Mouse (Mus musculus): ENCODE data around the gene Scd1. TPM values are rescaled to one million over a fixed set of nuclear protein-coding genes. Genes with fewer than 3 reads are reported as not detected.
"Not testable (repeated sequence)": the region's sequence is repeated elsewhere in the genome, so short reads cannot be mapped to it uniquely, and the experiment has no call there.

Gene Scd1
- total and polyA plus RNA-seq, 3 experiments, result 100 to 183 TPM; not detected in 1

GRCm38 (mm10) chr19:44370231-44370630 is 37.4 kb downstream of the Scd1 start:
- Histone ChIP-seq H3K4me1 (ENCODE audit: control insufficient read depth in 1 of 2, insufficient read depth in 2 of 2, low read length in 2 of 2) (no peaks in the 10 kb centered on the region), H3K9ac (ENCODE audit: control insufficient read depth, low read depth, low read length, poor library complexity, severe bottlenecking) (no peak overlapping the region), H3K9me3 (replicated peaks; ENCODE audit: insufficient read depth, low read length) (no peaks in the 10 kb centered on the region), H3K79me2 (ENCODE audit: control insufficient read depth, insufficient read depth, low read length, poor library complexity) (no peaks in the 10 kb centered on the region), H3K27me3 (ENCODE audit: control insufficient read depth in 1 of 2, insufficient read depth in 2 of 2, low read length in 2 of 2) (peaks cover 10 to 12% of the 10 kb centered on the region in 2 experiments), H3K36me3 (ENCODE audit: control insufficient read depth in 1 of 2, insufficient read depth in 2 of 2, low read length in 2 of 2) (no peaks in the 10 kb centered on the region), H3K4me3 (ENCODE audit: control insufficient read depth in 1 of 2, insufficient read depth in 1 of 2, low read depth in 2 of 2, low read length in 2 of 2) (no peak overlapping the region), H3K27ac (ENCODE audit: control insufficient read depth, low read depth, low read length) (no peak overlapping the region)
- DNase-seq (ENCODE audit: low read depth, low spot score), result no peak
- TF ChIP-seq TAL1 (IDR thresholded peaks at IDR 0.05; ENCODE audit: low read length) (no peak), JUND (IDR thresholded peaks at IDR 0.05; ENCODE audit: low read depth, low read length) (no peak), MAFK (IDR thresholded peaks at IDR 0.05; ENCODE audit: borderline replicate concordance, low read depth, low read length) (no peak), TCF12 (IDR thresholded peaks at IDR 0.05; ENCODE audit: low read depth, low read length) (no peak), KAT2A (conservative IDR thresholded peaks at IDR 0.05; ENCODE audit: low read depth, low read length) (no peak), MXI1 (IDR thresholded peaks at IDR 0.05; ENCODE audit: low read depth, low read length) (no peak), TBP (IDR thresholded peaks at IDR 0.05; ENCODE audit: low read depth, low read length) (no peak), MEF2A (IDR thresholded peaks at IDR 0.05; ENCODE audit: extremely low read depth, insufficient replicate concordance, low read depth, low read length, poor library complexity, severe bottlenecking) (no peak), SMC3 (IDR thresholded peaks at IDR 0.05; ENCODE audit: low read depth, low read length) (no peak), ETS1 (IDR thresholded peaks at IDR 0.05; ENCODE audit: low read depth, low read length) (no peak), POLR2AphosphoS2 (IDR thresholded peaks at IDR 0.05; ENCODE audit: low read length) (no peak), RAD21 (IDR thresholded peaks at IDR 0.05; ENCODE audit: low read depth, low read length) (no peak), MYC (IDR thresholded peaks at IDR 0.05; ENCODE audit: low read depth, low read length) (no peak), E2F4 (IDR thresholded peaks at IDR 0.05; ENCODE audit: borderline replicate concordance, low read depth, low read length) (no peak), GABPA (IDR thresholded peaks at IDR 0.05; ENCODE audit: low read depth, low read length) (no peak), CHD1 (IDR thresholded peaks at IDR 0.05; ENCODE audit: low read depth, low read length) (no peak)

- TF ChIP-seq TAL1 (IDR thresholded peaks at IDR 0.05; ENCODE audit: low read length) (no peak), RCOR1 (IDR thresholded peaks at IDR 0.05; ENCODE audit: low read depth, low read length) (no peak), ZNF384 (IDR thresholded peaks at IDR 0.05; ENCODE audit: low read depth, low read length) (no peak), TBP (IDR thresholded peaks at IDR 0.05; ENCODE audit: low read depth, low read length) (no peak), POLR2AphosphoS2 (IDR thresholded peaks at IDR 0.05; ENCODE audit: low read length) (no peak), HCFC1 (IDR thresholded peaks at IDR 0.05; ENCODE audit: low read depth, low read length) (no peak), JUND (IDR thresholded peaks at IDR 0.05; ENCODE audit: low read depth, low read length) (no peak), ELF1 (IDR thresholded peaks at IDR 0.05; ENCODE audit: low read depth, low read length) (no peak), MAFK (IDR thresholded peaks at IDR 0.05; ENCODE audit: borderline replicate concordance, low read depth, low read length) (no peak), NELFE (IDR thresholded peaks at IDR 0.05; ENCODE audit: low read depth, low read length) (no peak), E2F4 (IDR thresholded peaks at IDR 0.05; ENCODE audit: borderline replicate concordance, low read depth, low read length) (no peak), SIN3A (IDR thresholded peaks at IDR 0.05; ENCODE audit: low read length) (no peak), TCF12 (IDR thresholded peaks at IDR 0.05; ENCODE audit: low read depth, low read length) (no peak), MAX (IDR thresholded peaks at IDR 0.05; ENCODE audit: low read length) (no peak), EP300 (IDR thresholded peaks at IDR 0.05; ENCODE audit: low read depth in 1 of 2, low read length in 2 of 2) (no peak), USF1 (IDR thresholded peaks at IDR 0.05; ENCODE audit: low read depth, low read length) (no peak), GABPA (IDR thresholded peaks at IDR 0.05; ENCODE audit: low read depth, low read length) (no peak), CHD1 (IDR thresholded peaks at IDR 0.05; ENCODE audit: low read depth, low read length) (no peak), BHLHE40 (IDR thresholded peaks at IDR 0.05; ENCODE audit: borderline replicate concordance, low read depth, low read length) (no peak), UBTF (IDR thresholded peaks at IDR 0.05; ENCODE audit: borderline replicate concordance, insufficient read depth, low read depth, low read length) (no peak)
- H3K4me3 ChIP-seq (ENCODE audit: control insufficient read depth in 1 of 2, insufficient read depth in 1 of 2, low read depth in 2 of 2, low read length in 2 of 2), result no peak overlapping the region
- H3K27ac ChIP-seq (ENCODE audit: control insufficient read depth, low read depth, low read length), result no peak overlapping the region
- H3K4me1 ChIP-seq (ENCODE audit: control insufficient read depth in 1 of 2, insufficient read depth in 2 of 2, low read length in 2 of 2), result no peaks in the 10 kb centered on the region
- no peak for DNase-seq (ENCODE audit: low read depth, low spot score)
- H3K27me3 ChIP-seq (ENCODE audit: control insufficient read depth in 1 of 2, insufficient read depth in 2 of 2, low read length in 2 of 2), result peaks cover 5 to 9% of the 10 kb centered on the region in 2 experiments; a peak in 3 of 4 replicates
- H3K79me2 ChIP-seq (ENCODE audit: control insufficient read depth, insufficient read depth, low read length, poor library complexity), result no peaks in the 10 kb centered on the region
- H3K9ac ChIP-seq (ENCODE audit: control insufficient read depth, low read depth, low read length, poor library complexity, severe bottlenecking), result no peak overlapping the region
- no peaks in the 10 kb centered on the region for H3K36me3 ChIP-seq (ENCODE audit: control insufficient read depth in 1 of 2, insufficient read depth in 2 of 2, low read length in 2 of 2)
- H3K9me3 ChIP-seq (replicated peaks; ENCODE audit: insufficient read depth, low read length), result no peaks in the 10 kb centered on the region
Observed at GRCm38 (mm10) chr19:44369371-44369770, 38.3 kb downstream of the Scd1 start.

DNA sequence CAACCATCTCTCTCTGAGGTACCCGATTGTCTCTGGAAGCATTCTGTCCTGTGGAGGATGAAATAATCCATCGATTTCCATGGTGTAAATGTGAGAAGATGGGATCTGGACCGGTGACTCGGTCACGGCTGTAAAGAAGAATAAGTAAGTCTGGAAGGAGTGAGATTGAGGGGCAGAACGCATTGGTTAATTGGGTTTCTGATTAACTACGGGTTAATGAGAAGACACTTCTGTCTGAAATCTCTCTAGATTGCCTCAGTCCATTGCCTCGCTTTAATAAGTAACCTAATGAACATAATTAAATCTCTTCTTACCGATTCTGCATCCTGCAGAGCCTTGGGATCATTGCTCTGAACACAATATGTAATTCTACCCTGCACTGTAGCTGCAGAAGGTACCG is 40.6 kb downstream of the Scd1 start:
- H3K27me3 ChIP-seq (ENCODE audit: control insufficient read depth in 1 of 2, insufficient read depth in 2 of 2, low read length in 2 of 2); DNase-seq (ENCODE audit: low read depth, low spot score); H3K4me3 ChIP-seq (ENCODE audit: control insufficient read depth in 1 of 2, insufficient read depth in 1 of 2, low read depth in 2 of 2, low read length in 2 of 2); H3K79me2 ChIP-seq (ENCODE audit: control insufficient read depth, insufficient read depth, low read length, poor library complexity); H3K27ac ChIP-seq (ENCODE audit: control insufficient read depth, low read depth, low read length); H3K9ac ChIP-seq (ENCODE audit: control insufficient read depth, low read depth, low read length, poor library complexity, severe bottlenecking); H3K9me3 ChIP-seq (replicated peaks; ENCODE audit: insufficient read depth, low read length); H3K36me3 ChIP-seq (ENCODE audit: control insufficient read depth in 1 of 2, insufficient read depth in 2 of 2, low read length in 2 of 2); H3K4me1 ChIP-seq (ENCODE audit: control insufficient read depth in 1 of 2, insufficient read depth in 2 of 2, low read length in 2 of 2): not testable (repeated sequence)
